Mouse (Mus musculus) forebrain, embryonic 11.5 days (tissue): ENCODE measurements at regions not wholly inside any gene's neighbourhood (a gene's known extent, or its start where the extent isn't known, plus 50 kb on each side); places are given as distances from the start of the nearest gene placed in this dataset.

Experiments
- ATAC-seq: fragments of 200-750 bp; cut with Nextera tagmentation; replicated peaks from 2 replicates; pipeline ENCODE4 v1.8.0; 2017; ENCODE audit warnings: moderate TSS enrichment; ENCODE audit not compliant: low FRiP score
- DNase-seq: peaks from one replicate; pipeline ENCODE4 v3.0.0-alpha.2; 2017; ENCODE audit warnings: low spot score
- H3K27ac ChIP-seq: fragments of 300-500 bp; sonication (generic); 2 replicates; pipeline ENCODE4 v1.5.1; 2014; ENCODE audit warnings: low read depth, low read length
- H3K27me3 ChIP-seq: fragments of 300-500 bp; sonication (generic); 2 replicates; pipeline ENCODE4 v1.6.1; 2014; ENCODE audit warnings: mild to moderate bottlenecking, low read length, mixed read lengths; ENCODE audit not compliant: control insufficient read depth, insufficient read depth
- H3K36me3 ChIP-seq: fragments of 300-500 bp; sonication (generic); 2 replicates; pipeline ENCODE4 v1.6.1; 2014; ENCODE audit warnings: mild to moderate bottlenecking, low read length, moderate library complexity, mixed read lengths; ENCODE audit not compliant: control insufficient read depth, insufficient read depth
- H3K4me1 ChIP-seq: fragments of 300-500 bp; sonication (generic); replicated peaks from 2 replicates; pipeline ENCODE4 v1.6.1; 2014; ENCODE audit warnings: low read length, mixed read lengths; ENCODE audit not compliant: control insufficient read depth, insufficient read depth
- H3K4me2 ChIP-seq: fragments of 300-500 bp; sonication (generic); 2 replicates; pipeline ENCODE4 v1.6.1; 2014; ENCODE audit warnings: low read depth, mild to moderate bottlenecking, low read length, moderate library complexity, mixed read lengths; ENCODE audit not compliant: severe bottlenecking
- H3K4me3 ChIP-seq: fragments of 300-500 bp; sonication (generic); 2 replicates; pipeline ENCODE4 v1.5.1; 2014; ENCODE audit warnings: low read depth, low read length
- H3K9ac ChIP-seq: fragments of 300-500 bp; sonication (generic); 2 replicates; pipeline ENCODE4 v1.6.1; 2014; ENCODE audit warnings: low read length
- H3K9me3 ChIP-seq: fragments of 300-500 bp; sonication (generic); 2 replicates; pipeline ENCODE4 v1.6.1; 2016; ENCODE audit warnings: low read length, mixed read lengths; ENCODE audit not compliant: control insufficient read depth
- WGBS: fragments of 180-500 bp; shearing (Covaris S2); extraction: QIAGEN DNeasy Blood & Tissue Kit; methylation state at CpG from one replicate; pipeline ENCODE4 v1.1.7; 2014; 5-methylcytosine and 5-hydroxymethylcytosine counted together

GRCm38 (mm10) chr3:120498937-120499336, 672.6 kb downstream of the Rwdd3 start:
- ATAC-seq: no peak
- Histone ChIP-seq H3K4me2 (no peak overlapping the region), H3K36me3 (no peaks in the 10 kb centered on the region), H3K9ac (no peak overlapping the region), H3K27ac (no peak overlapping the region), H3K4me1 (no peaks in the 10 kb centered on the region), H3K4me3 (no peak overlapping the region), H3K27me3 (no peaks in the 10 kb centered on the region), H3K9me3 (no peaks in the 10 kb centered on the region)
- WGBS: 84% methylated on average over 4 of the region's 4 CpGs
- no peak for DNase-seq

- H3K27ac ChIP-seq: no peak overlapping the region
- peak; percentile 73 for ATAC-seq
- no peak overlapping the region for H3K4me3 ChIP-seq
- no peaks in the 10 kb centered on the region for H3K9me3 ChIP-seq
- no peak overlapping the region for H3K9ac ChIP-seq
- no peaks in the 10 kb centered on the region for H3K27me3 ChIP-seq
- no peak for DNase-seq
- H3K36me3 ChIP-seq: no peaks in the 10 kb centered on the region
- 29% methylated on average over 1 of the region's 1 CpGs for WGBS
- no peaks in the 10 kb centered on the region; the same call in 1 of the 2 replicates for H3K4me1 ChIP-seq
- no peak overlapping the region for H3K4me2 ChIP-seq
Observed at GRCm38 (mm10) chr3:120477934-120478333, 693.6 kb downstream of the Rwdd3 start.

- H3K9me3 ChIP-seq: no peaks in the 10 kb centered on the region
- ATAC-seq: no peak
- no peaks in the 10 kb centered on the region; the same call in 1 of the 2 replicates for H3K4me1 ChIP-seq
- 57% methylated on average over 2 of the region's 2 CpGs for WGBS
- H3K27ac ChIP-seq: no peak overlapping the region
- H3K4me2 ChIP-seq: no peak overlapping the region
- H3K9ac ChIP-seq: no peak overlapping the region
- no peaks in the 10 kb centered on the region for H3K36me3 ChIP-seq
- no peak for DNase-seq
- no peaks in the 10 kb centered on the region for H3K27me3 ChIP-seq
- H3K4me3 ChIP-seq: no peak overlapping the region
Observed at GRCm38 (mm10) chr3:120477232-120477631, 693.0 kb upstream of the Ptbp2 start.

GRCm38 (mm10) chr3:120473645-120474038, 689.4 kb upstream of the Ptbp2 start:
- H3K27me3 ChIP-seq: no peaks in the 10 kb centered on the region
- no peaks in the 10 kb centered on the region for H3K36me3 ChIP-seq
- no peak for DNase-seq
- ATAC-seq: peak; percentile 21
- H3K9ac ChIP-seq: no peak overlapping the region
- no peaks in the 10 kb centered on the region; the same call in 1 of the 2 replicates for H3K4me1 ChIP-seq
- H3K9me3 ChIP-seq: no peaks in the 10 kb centered on the region
- no peak overlapping the region for H3K4me3 ChIP-seq
- WGBS: 67% methylated on average over 2 of the region's 2 CpGs
- no peak overlapping the region; the same call in 1 of the 2 replicates for H3K27ac ChIP-seq
- H3K4me2 ChIP-seq: no peak overlapping the region

- no peaks in the 10 kb centered on the region for H3K36me3 ChIP-seq
- H3K27me3 ChIP-seq: no peaks in the 10 kb centered on the region
- no peaks in the 10 kb centered on the region; the same call in 1 of the 2 replicates for H3K4me1 ChIP-seq
- WGBS: 53% methylated on average over 13 of the region's 13 CpGs
- no peak overlapping the region for H3K4me3 ChIP-seq
- ATAC-seq: peak; percentile 39
- DNase-seq: no peak
- no peaks in the 10 kb centered on the region for H3K9me3 ChIP-seq
- H3K9ac ChIP-seq: no peak overlapping the region
- H3K27ac ChIP-seq: no peak overlapping the region; the same call in 1 of the 2 replicates
- H3K4me2 ChIP-seq: no peak overlapping the region
Observed at GRCm38 (mm10) chr3:120472687-120473644, 688.7 kb upstream of the Ptbp2 start.

- peak; percentile 43; the same call in 1 of the 2 replicates for ATAC-seq
- no peak for DNase-seq
- no peaks in the 10 kb centered on the region for H3K27me3 ChIP-seq
- no peak overlapping the region for H3K9ac ChIP-seq
- WGBS: 39% methylated on average over 2 of the region's 2 CpGs
- no peaks in the 10 kb centered on the region for H3K9me3 ChIP-seq
- H3K4me3 ChIP-seq: no peak overlapping the region
- no peak overlapping the region for H3K27ac ChIP-seq
- no peaks in the 10 kb centered on the region for H3K36me3 ChIP-seq
- H3K4me1 ChIP-seq: no peaks in the 10 kb centered on the region; the same call in 1 of the 2 replicates
- no peak overlapping the region for H3K4me2 ChIP-seq
Observed at GRCm38 (mm10) chr3:120471878-120472444, 687.7 kb upstream of the Ptbp2 start.

- Histone ChIP-seq H3K36me3 (no peaks in the 10 kb centered on the region), H3K27me3 (no peaks in the 10 kb centered on the region), H3K9me3 (no peaks in the 10 kb centered on the region), H3K4me1 (no peaks in the 10 kb centered on the region; the same call in 1 of the 2 replicates), H3K4me2 (no peak overlapping the region), H3K27ac (no peak overlapping the region), H3K9ac (no peak overlapping the region), H3K4me3 (no peak overlapping the region)
- 84% methylated on average over 2 of the region's 2 CpGs for WGBS
- no peak for ATAC-seq
- DNase-seq: no peak
Observed at GRCm38 (mm10) chr3:120468887-120469286, 684.6 kb upstream of the Ptbp2 start.

GRCm38 (mm10) chr3:120460717-120461116, 676.5 kb upstream of the Ptbp2 start:
- no peak for DNase-seq
- no peaks in the 10 kb centered on the region for H3K4me1 ChIP-seq
- no peak for ATAC-seq
- no peak overlapping the region for H3K4me2 ChIP-seq
- H3K9me3 ChIP-seq: no peaks in the 10 kb centered on the region
- H3K36me3 ChIP-seq: no peaks in the 10 kb centered on the region
- H3K4me3 ChIP-seq: no peak overlapping the region
- no peak overlapping the region for H3K27ac ChIP-seq
- H3K27me3 ChIP-seq: no peaks in the 10 kb centered on the region
- H3K9ac ChIP-seq: no peak overlapping the region
